Mouse (Mus musculus) heart, embryonic 15.5 days (tissue): ENCODE measurements around the gene Shb. TPM values are rescaled to one million over a fixed set of nuclear protein-coding genes. Genes with fewer than 3 reads are reported as not detected.

Experiments
- ATAC-seq: fragments of 200-750 bp; cut with Nextera tagmentation; replicated peaks from 2 replicates; pipeline ENCODE4 v1.8.0; 2017; ENCODE audit warnings: low read depth, moderate TSS enrichment; ENCODE audit not compliant: insufficient number of reproducible peaks, insufficient read depth, low FRiP score
- H3K27ac ChIP-seq: fragments of 300-500 bp; sonication (generic); 2 replicates; pipeline ENCODE4 v1.5.1; 2015; ENCODE audit warnings: mild to moderate bottlenecking, inconsistent platforms
- H3K27me3 ChIP-seq: fragments of 300-500 bp; sonication (generic); 2 replicates; pipeline ENCODE4 v1.6.1; 2015; ENCODE audit warnings: inconsistent platforms
- H3K36me3 ChIP-seq: fragments of 300-500 bp; sonication (generic); 2 replicates; pipeline ENCODE4 v1.6.1; 2015; ENCODE audit warnings: mild to moderate bottlenecking, inconsistent platforms
- H3K4me1 ChIP-seq: fragments of 300-500 bp; sonication (generic); replicated peaks from 2 replicates; pipeline ENCODE4 v1.6.1; 2015; ENCODE audit warnings: inconsistent platforms
- H3K4me2 ChIP-seq: fragments of 300-500 bp; sonication (generic); 2 replicates; pipeline ENCODE4 v1.6.1; 2015; ENCODE audit warnings: inconsistent platforms, mild to moderate bottlenecking, moderate library complexity
- H3K4me3 ChIP-seq: fragments of 300-500 bp; sonication (generic); 2 replicates; pipeline ENCODE4 v1.5.1; 2015; ENCODE audit warnings: mild to moderate bottlenecking, inconsistent platforms
- H3K9ac ChIP-seq: fragments of 300-500 bp; sonication (generic); 2 replicates; pipeline ENCODE4 v1.6.1; 2015; ENCODE audit warnings: mild to moderate bottlenecking, inconsistent platforms
- H3K9me3 ChIP-seq: fragments of 300-500 bp; sonication (generic); replicated peaks from 2 replicates; pipeline ENCODE4 v1.6.1; 2016; ENCODE audit warnings: inconsistent platforms
- WGBS: fragments of 180-500 bp; shearing (Covaris S2); methylation state at CpG from one replicate; pipeline ENCODE4 v1.1.7; 2015; ENCODE audit warnings: mixed read lengths; 5-methylcytosine and 5-hydroxymethylcytosine counted together
- polyA plus RNA-seq: library from polyadenylated mRNA; unstranded; fragments of >200 nt; fragmentation: Nextera tagmentation; extraction: Ambion mirVana; gene quantifications from 2 replicates; pipeline ENCODE4 v1.2.1, GENCODE M21; 2015

The Shb gene
- polyA plus RNA-seq, 1 experiment from 2014 or later, result 8.6 TPM

DNA sequence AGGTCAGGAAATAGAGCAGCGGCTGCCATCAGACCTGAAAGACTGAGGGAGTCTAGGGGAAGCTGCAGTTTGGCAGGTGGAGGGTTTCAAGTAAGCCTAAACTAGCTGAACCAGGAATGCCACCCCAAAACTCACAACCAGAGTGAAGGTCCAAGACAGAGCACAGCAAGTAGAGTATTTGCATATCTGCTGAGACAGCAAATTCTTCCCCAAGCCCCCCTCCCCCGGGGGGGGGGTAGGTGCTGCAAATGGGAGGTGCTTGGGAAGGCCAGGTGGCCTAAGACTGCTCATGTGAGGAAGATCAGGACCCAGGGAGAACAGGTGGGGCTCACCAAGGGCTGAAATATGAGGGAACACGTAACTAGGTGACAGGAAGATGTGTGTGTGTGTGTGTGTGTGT lies 51.7 kb downstream of the Shb start:
- H3K9me3 ChIP-seq, result no peaks in the 10 kb centered on the region
- H3K27ac ChIP-seq, result peak overlapping the region; percentile 65
- WGBS, result 71% methylated on average over 3 of the region's 3 CpGs
- no peak overlapping the region for H3K4me3 ChIP-seq
- no peaks in the 10 kb centered on the region for H3K36me3 ChIP-seq
- H3K9ac ChIP-seq, result no peak overlapping the region
- no peaks in the 10 kb centered on the region for H3K27me3 ChIP-seq
- H3K4me2 ChIP-seq, result no peak overlapping the region
- H3K4me1 ChIP-seq, result peaks cover 97% of the 10 kb centered on the region
- no peak for ATAC-seq

DNA sequence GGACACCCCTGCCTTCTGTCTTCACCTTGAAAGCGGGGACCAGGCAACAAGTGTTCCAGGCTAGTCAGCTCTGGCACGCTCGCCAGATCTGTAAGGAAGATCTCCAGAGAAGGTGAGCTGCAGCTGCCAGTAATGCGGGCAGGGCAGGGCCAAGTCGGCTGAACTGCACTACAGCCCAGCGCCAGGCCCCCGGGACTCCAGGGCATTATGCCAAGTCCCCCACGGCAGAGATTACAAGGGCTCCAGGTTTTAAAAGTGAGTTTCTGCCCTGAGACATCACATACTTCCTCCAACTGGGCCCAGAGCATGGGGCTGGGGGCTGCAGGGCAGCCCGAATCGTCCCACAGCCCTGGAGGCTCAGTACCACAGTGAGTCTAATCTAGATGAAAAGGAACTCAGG lies 52.8 kb downstream of the Shb start:
- Histone ChIP-seq H3K36me3 (no peaks in the 10 kb centered on the region), H3K4me2 (no peak overlapping the region), H3K9ac (0 out of 2 replicates have a peak overlapping the region, but pooled peaks have one; percentile 17), H3K27ac (peak overlapping the region; percentile 85), H3K27me3 (no peaks in the 10 kb centered on the region), H3K4me1 (peaks cover 97% of the 10 kb centered on the region), H3K9me3 (no peaks in the 10 kb centered on the region), H3K4me3 (no peak overlapping the region)
- 42% methylated on average over 10 of the region's 10 CpGs for WGBS
- no peak for ATAC-seq

GRCm38 (mm10) chr4:45478178-45478577 lies 54.1 kb downstream of the Shb start:
- Histone ChIP-seq H3K4me3 (no peak overlapping the region), H3K27ac (peak overlapping the region; percentile 85), H3K9ac (peak overlapping the region; percentile 28; the same call in 1 of the 2 replicates), H3K9me3 (no peaks in the 10 kb centered on the region), H3K27me3 (no peaks in the 10 kb centered on the region), H3K36me3 (no peaks in the 10 kb centered on the region), H3K4me1 (peaks cover 97% of the 10 kb centered on the region), H3K4me2 (no peak overlapping the region; the same call in 1 of the 2 replicates)
- ATAC-seq, result 0 out of 2 replicates have a peak, but pooled peaks have one; percentile 5
- WGBS, result 43% methylated on average over 7 of the region's 7 CpGs

DNA sequence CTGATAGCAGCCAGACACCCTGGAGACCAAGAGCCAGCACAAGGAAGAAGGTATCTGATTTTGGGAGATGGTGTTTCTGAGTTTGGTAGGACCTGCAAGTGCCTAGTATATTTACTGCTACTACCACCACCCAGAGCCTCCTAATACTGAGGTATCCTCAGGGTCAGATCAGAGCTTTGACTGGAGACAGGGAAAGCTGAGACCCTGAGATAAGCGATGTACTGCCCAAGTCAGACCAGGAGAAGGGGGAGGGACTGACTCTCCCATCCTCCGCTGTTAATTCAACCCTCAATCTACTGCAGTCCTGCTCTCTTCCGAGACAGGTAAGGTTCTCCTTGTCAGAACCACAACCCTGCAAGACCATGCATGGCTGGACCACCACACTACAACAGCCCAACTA lies 55.2 kb downstream of the Shb start:
- Histone ChIP-seq H3K4me3 (no peak overlapping the region), H3K27ac (peak overlapping the region; percentile 85), H3K27me3 (no peaks in the 10 kb centered on the region), H3K9me3 (no peaks in the 10 kb centered on the region), H3K9ac (0 out of 2 replicates have a peak overlapping the region, but pooled peaks have one; percentile 25), H3K4me1 (peaks cover 99% of the 10 kb centered on the region), H3K4me2 (no peak overlapping the region; the same call in 1 of the 2 replicates), H3K36me3 (no peaks in the 10 kb centered on the region)
- ATAC-seq, result no peak
- WGBS, result 42% methylated on average over 3 of the region's 3 CpGs

DNA sequence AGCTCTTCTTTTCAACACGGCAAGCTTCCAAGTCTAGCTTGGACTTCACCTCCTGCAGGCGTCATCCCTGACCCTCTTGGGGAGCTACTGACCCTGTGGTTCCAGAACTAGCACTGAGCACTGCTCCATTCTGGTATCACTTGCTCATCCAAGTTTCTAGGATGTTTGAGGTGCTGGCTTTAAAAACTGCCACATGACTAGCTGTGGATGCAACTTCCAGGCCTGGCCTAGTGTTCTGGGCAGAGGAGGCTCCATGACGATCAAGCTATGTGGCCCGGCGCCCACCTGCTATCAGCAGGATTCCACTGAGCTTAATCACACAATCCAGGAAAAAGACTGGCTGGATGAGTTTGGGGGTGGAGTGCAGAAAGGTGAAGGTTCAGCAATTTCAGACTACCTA lies 57.4 kb downstream of the Shb start:
- 32% methylated on average over 5 of the region's 5 CpGs for WGBS
- peaks cover 4% of the 10 kb centered on the region; the same call in 1 of the 2 replicates for H3K36me3 ChIP-seq
- peak overlapping the region; percentile 85 for H3K27ac ChIP-seq
- H3K27me3 ChIP-seq, result no peaks in the 10 kb centered on the region
- H3K4me1 ChIP-seq, result peaks cover 99% of the 10 kb centered on the region
- no peak overlapping the region for H3K4me3 ChIP-seq
- peak; percentile 23; the same call in 1 of the 2 replicates for ATAC-seq
- no peaks in the 10 kb centered on the region for H3K9me3 ChIP-seq
- H3K9ac ChIP-seq, result no peak overlapping the region; the same call in 1 of the 2 replicates
- H3K4me2 ChIP-seq, result no peak overlapping the region

DNA sequence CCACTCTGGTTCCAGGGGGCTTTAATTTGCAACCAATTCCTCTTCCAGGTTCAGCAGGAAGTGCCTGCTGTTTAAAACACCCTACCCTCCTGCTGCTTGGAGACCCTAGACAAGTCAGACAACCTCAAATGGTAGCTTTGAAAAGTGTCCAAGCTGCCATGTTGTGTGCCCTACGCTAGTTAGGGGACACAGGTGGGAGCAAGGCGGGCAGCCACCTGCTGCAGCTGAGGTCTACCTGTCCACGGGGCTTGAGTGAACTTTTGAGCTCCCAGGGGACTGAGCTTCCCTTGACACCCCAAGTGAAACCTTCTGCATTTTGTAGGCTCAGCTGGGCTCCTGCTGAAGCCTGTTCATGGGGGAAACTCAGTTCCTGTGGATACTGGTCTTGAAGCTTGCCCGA lies 58.1 kb downstream of the Shb start:
- no peaks in the 10 kb centered on the region for H3K27me3 ChIP-seq
- no peaks in the 10 kb centered on the region for H3K9me3 ChIP-seq
- H3K4me2 ChIP-seq, result 0 out of 2 replicates have a peak overlapping the region, but pooled peaks have one; percentile 30
- H3K27ac ChIP-seq, result peak overlapping the region; percentile 85
- H3K4me3 ChIP-seq, result no peak overlapping the region
- no peak for ATAC-seq
- H3K36me3 ChIP-seq, result peaks cover 4% of the 10 kb centered on the region; the same call in 1 of the 2 replicates
- peaks cover 97% of the 10 kb centered on the region for H3K4me1 ChIP-seq
- H3K9ac ChIP-seq, result 0 out of 2 replicates have a peak overlapping the region, but pooled peaks have one; percentile 19
- 85% methylated on average over 4 of the region's 4 CpGs for WGBS

- H3K4me1 ChIP-seq, result peaks cover 94% of the 10 kb centered on the region
- H3K27me3 ChIP-seq, result no peaks in the 10 kb centered on the region
- peak; percentile 70 for ATAC-seq
- H3K9ac ChIP-seq, result no peak overlapping the region
- H3K9me3 ChIP-seq, result no peaks in the 10 kb centered on the region
- WGBS, result 7% methylated on average over 11 of the region's 11 CpGs
- H3K4me3 ChIP-seq, result no peak overlapping the region
- peak overlapping the region; percentile 30 for H3K4me2 ChIP-seq
- H3K36me3 ChIP-seq, result peaks cover 4% of the 10 kb centered on the region; the same call in 1 of the 2 replicates
- H3K27ac ChIP-seq, result peak overlapping the region; percentile 85
These were observed 59.1 kb downstream of the Shb start for GRCm38 (mm10) chr4:45473129-45473528.

- Histone ChIP-seq H3K27me3 (no peaks in the 10 kb centered on the region), H3K9ac (peak overlapping the region; percentile 11; the same call in 1 of the 2 replicates), H3K4me3 (no peak overlapping the region), H3K4me2 (peak overlapping the region; percentile 30), H3K36me3 (peaks cover 4% of the 10 kb centered on the region; the same call in 1 of the 2 replicates), H3K27ac (peak overlapping the region; percentile 85), H3K4me1 (peaks cover 94% of the 10 kb centered on the region), H3K9me3 (no peaks in the 10 kb centered on the region)
- ATAC-seq, result no peak
- 55% methylated on average over 6 of the region's 6 CpGs for WGBS
These were observed 59.6 kb downstream of the Shb start for GRCm38 (mm10) chr4:45472706-45473105.

DNA sequence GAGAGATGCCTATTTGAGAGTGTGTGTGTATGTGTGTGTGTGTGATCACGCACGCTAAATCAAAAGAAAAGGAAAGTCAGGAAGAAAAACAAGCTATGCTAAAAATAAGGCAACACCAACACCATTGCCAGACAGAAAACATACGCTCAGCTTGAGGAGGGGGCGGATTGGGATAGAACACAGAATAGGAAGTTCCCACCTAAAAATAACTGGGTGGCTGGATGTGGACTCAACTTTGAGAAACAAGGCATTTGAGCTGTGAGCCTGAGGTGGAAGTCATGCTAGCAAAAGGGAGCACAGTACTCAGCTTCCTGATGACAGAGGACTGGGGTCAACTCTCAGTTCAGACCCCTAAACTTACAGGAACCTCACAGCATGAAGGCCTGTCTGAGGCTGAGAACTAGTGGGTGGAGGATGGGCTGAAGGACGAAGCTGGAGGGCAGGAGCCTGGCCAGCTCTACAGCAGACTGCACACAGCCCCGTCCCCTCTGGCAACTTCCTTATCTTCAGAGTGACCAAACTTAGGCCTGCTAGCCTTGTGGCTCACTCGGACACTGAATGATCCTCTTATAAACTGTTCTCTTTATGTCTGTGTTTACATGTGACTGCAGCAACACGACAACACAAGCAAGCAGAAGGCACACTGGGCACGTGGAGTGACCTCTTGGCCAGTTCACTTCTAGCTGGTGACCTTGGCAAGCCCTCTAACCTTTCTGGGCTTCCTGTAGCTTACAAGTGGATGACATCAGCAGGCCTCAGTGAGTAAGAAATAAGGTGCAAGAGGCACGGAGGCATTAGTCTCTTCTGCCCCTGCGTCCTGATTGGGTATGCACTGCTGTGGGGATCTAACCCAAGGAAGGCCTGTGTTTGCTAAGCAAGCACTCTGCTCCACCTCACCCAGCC lies 60.4 kb downstream of the Shb start:
- 34% methylated on average over 11 of the region's 11 CpGs for WGBS
- peak overlapping the region; percentile 30; the same call in 1 of the 2 replicates for H3K4me2 ChIP-seq

GRCm38 (mm10) chr4:45469057-45469456 lies 63.2 kb downstream of the Shb start:
- H3K4me3 ChIP-seq, result no peak overlapping the region
- peaks cover 4% of the 10 kb centered on the region; the same call in 1 of the 2 replicates for H3K36me3 ChIP-seq
- 31% methylated on average over 6 of the region's 6 CpGs for WGBS
- peak; percentile 19; the same call in 1 of the 2 replicates for ATAC-seq
- H3K9me3 ChIP-seq, result no peaks in the 10 kb centered on the region
- H3K27me3 ChIP-seq, result no peaks in the 10 kb centered on the region
- H3K27ac ChIP-seq, result peak overlapping the region; percentile 85
- no peak overlapping the region for H3K9ac ChIP-seq
- H3K4me2 ChIP-seq, result no peak overlapping the region
- H3K4me1 ChIP-seq, result peaks cover 85% of the 10 kb centered on the region

More for the DNA sequence above, 60.4 kb downstream of the Shb start:
- Histone ChIP-seq H3K27me3 (no peaks in the 10 kb centered on the region), H3K4me3 (no peak overlapping the region), H3K9ac (peak overlapping the region; percentile 11; the same call in 1 of the 2 replicates), H3K27ac (peak overlapping the region; percentile 85), H3K4me1 (peaks cover 94% of the 10 kb centered on the region), H3K36me3 (peaks cover 4% of the 10 kb centered on the region; the same call in 1 of the 2 replicates), H3K9me3 (no peaks in the 10 kb centered on the region)
- no peak for ATAC-seq

- Histone ChIP-seq H3K4me1 (peaks cover 80% of the 10 kb centered on the region), H3K27me3 (no peaks in the 10 kb centered on the region), H3K27ac (peak overlapping the region; percentile 85), H3K4me2 (no peak overlapping the region), H3K9me3 (no peaks in the 10 kb centered on the region), H3K36me3 (peaks cover 4% of the 10 kb centered on the region; the same call in 1 of the 2 replicates), H3K4me3 (no peak overlapping the region), H3K9ac (no peak overlapping the region)
- ATAC-seq, result no peak
- whole genome bisulfite sequencing, result 57% methylated on average over 6 of the region's 6 CpGs
These were observed 63.8 kb downstream of the Shb start for GRCm38 (mm10) chr4:45468507-45468906.
